Mouse (Mus musculus) heart, postnatal 10 days (tissue): ENCODE data around the gene Fdxr. TPM values are rescaled to one million over a fixed set of nuclear protein-coding genes. Genes with fewer than 3 reads are reported as not detected.
A peak's percentile ranks its signal among the peaks of the same experiment; 100 is the strongest.

Source experiments
- DNase-seq, 2 experiments: peaks; one replicate each; pipeline ENCODE4 v3.0.0; 2021
- intact Hi-C: fragments of 180-260 bp; cut with DNase I; formaldehyde crosslinking; loops from one replicate; pipeline ENCODE4 v1.15.1; 2025
- total RNA-seq, 2 experiments: library from RNA; stranded (reverse); gene quantifications; 2 replicates each; pipeline ENCODE4 v1.2.3; 2021

The Fdxr gene
- total RNA-seq, result 1 to 10 TPM; 7.7 to 9.1 TPM

DNA sequence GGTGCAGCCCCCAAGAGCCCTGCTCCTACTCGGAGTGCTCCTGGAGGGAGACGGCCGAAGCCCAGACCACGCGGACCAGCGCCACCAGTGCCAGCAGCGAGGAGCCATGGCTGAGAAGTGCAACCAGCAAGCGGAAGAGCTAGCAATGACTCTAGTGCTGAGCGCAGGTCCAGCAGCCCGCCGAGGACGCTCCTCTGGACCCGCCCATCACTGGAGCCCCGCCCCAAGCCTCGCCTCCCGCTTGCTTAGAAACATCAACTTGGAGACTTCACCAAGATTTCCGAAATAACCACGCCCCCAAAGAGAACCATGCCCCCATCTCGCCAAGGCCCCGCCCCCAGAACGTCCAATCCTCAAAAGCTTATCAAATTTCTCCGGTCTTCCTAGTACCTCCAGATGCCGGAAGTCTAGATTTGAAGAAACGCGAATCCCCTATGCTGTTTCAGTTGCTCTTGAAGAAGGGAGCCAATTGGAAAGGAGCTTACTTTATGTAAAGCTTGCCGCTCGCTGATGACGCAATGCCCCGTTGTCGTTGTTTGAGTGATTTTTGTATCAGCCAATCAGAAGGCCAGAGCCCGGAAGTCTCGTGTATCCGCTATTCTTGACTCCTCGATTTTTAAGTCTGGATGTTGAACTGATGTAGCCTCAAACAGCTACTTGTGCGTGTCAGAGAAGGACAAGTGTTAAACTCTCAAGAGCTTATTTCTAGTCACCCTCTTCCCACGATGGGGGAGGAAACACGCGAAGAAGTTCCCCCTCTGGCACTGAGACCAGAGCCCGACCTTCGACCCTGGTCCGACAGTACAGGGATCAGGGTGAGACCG is at the start of gene Fdxr:
Gene Fdxr, minus strand, starts transcription at position 271 of the 824 bp plus-strand sequence.
- DNase-seq, result peak; percentile 99
- intact Hi-C loops, result no loop called here

DNA sequence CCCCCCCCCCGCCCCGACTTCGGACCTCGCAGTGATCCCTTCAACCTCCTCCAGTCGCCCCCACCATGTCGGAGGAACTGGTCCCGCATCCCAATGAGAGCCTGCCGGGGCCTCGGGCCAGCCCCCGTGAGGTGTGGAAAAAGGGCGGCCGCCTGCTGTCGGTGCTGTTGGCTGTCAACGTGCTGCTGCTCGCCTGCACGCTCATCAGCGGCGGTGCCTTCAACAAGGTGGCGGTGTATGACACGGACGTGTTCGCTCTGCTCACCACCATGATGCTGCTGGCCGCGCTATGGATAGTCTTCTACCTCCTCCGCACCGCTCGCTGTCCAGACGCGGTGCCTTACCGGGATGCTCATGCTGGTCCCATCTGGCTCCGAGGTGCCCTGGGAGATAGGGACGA is 46.5 kb upstream of the Fdxr start:
- intact Hi-C loops, result no loop called here
- DNase-seq, result no peak

DNA sequence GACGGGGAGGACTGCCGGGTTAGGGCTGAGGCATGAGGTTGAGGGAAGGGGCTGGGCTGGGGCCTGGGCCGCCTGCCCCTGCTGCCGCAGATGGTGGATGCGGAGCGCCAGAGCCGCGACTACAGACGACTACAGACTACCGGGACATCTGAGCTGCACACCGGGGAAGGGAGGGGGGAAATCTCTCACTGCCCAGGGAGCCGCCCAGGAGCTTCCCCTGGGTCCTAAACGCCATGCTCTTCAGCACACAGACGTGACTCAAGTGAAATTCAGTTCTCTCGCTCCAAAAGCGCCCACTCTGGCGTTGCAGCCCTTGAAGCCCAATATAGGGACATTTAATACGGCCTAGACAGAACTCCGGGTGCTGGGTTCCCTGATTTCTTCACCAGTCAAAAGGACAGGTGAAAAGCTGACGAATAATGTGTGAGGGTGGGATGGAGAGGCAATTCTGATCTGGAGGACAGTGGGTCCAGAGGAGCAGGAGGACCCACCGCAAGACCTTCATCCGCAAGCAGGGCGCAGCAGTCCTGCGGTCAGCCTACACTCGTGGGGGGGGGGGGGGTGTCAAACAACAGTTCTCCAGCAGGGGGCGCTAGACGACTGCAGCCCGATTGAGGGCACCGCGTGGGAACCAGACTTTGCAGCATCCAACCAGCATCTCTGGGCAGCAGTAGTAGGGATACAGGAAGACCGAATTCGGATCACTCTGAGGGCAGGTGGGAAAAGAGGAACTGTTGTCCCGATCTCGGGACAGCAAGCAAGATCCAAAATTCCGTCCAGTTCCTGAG is 45.2 kb upstream of the Fdxr start, which contains the start of gene Ush1g:
Gene Ush1g, minus strand, starts transcription at position 136 of the 788 bp plus-strand sequence.
- intact Hi-C loops, result loop anchor here (1.0 kb wide), 1 partner anchor 32 kb away; no protein-coding TSS in a partner anchor
- peak; percentile 36 to 74 for DNase-seq

DNA sequence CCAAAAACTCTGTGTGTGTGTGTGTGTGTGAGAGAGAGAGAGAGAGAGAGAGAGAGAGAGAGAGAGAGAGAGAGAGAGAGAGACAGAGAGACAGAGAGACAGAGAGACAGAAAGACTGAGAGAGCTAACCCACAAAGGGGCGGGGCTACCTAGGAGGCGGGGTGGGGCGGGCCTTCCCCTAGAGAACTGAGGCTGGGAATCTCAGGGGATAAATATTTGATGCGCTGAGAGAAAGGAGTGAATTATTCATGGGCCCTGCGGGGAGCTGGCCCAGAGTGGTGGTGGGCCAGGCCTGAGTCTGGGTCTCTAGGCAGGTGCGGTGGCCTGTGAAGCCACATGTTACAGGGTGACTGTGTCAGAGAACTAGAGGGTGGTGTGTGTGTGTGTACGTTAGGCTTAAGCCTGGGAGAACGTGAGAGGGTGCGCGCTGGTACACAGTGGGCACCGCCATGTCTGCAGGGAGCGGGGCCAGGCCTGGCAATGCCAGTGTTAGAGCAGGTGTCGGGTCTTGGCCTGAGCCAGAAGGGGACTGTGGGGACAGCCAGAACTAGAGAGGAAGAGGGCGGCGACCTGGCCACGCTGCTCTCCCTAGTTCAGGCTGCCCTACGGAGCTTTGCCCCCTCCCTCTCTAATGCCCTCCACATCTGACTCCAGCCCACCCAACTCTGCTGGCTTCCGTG is 43.0 kb upstream of the Fdxr start:
- intact Hi-C loops, result no loop called here
- no peak for DNase-seq

DNA sequence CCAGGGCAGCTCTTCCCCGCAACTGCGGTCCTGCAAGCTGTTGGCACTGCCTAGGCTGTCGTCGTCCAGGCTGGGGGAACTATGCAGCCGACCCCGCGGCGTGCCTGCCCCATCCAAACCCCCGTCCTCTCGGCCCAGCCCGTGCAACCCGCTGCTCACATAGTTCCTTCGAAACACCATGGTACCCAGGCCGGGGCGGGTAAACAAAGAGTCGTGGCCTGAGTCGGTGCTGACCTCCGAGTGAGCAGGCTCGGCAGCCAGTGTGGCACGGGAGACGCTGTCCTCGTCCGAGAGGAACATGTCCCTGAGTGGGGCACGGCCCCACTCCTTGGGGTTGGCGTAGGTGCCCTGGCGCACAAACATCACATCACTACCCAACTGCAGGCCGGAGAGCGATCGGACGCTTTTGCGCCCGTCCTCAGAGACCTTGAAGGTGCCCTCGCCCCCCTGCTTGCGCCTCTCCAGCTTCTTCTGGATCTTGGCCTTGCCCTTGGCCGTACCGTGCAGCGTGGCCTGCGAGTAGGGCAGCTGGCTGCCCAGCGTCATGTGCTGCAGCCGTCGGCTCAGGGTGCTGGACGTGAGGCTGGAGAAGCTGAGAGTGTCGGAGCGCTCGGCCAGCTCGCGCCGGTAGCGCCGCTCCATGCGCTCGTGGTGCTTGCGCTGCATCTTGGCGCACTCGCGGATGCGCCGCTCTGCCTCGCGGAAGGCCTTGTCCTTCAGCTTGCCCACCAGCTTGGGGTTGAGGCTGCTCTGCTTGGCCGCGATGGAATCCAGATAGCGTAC is 41.6 kb upstream of the Fdxr start:
- intact Hi-C loops, result no loop called here
- DNase-seq, result no peak

DNA sequence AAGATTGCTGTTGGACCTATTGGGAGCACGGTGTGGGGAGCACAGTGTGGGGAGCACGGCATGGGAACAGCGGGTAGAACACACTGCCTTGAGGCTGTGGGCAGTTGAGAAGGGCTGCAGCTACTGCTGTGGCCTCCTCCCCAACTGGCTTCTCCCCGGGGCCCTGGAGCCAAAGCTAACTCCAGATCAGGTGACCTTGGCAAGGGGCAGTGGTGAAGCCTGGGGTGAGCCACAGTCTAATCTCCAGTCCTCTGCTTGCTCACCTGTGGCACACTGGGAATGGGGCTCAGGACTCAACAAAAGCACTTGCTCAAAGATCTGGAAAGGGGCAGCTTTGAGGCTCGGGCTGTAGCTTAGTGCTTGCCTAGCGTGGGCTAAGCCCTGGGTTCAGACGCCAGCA is 40.4 kb upstream of the Fdxr start:
- no peak for DNase-seq
- intact Hi-C loops, result no loop called here

DNA sequence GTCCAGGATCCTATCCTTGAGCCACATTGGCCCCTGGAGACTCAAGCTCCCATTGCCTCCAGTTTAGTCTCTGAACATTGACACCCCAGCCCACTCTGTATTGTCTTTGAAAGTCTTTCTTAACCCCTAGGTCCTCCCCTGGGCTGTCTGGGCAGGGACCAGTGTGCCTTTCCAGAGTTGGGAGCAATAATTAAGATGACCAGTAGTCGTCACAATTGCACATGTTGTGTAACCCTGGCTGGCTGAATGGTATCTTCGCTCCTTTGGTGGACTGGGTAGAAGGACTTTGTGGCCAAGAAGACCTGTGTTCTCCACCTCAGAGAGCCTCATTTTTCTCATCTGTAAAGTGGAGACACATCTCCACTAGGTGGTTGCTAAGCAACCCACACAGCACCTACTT is 37.4 kb upstream of the Fdxr start:
- no peak for DNase-seq
- intact Hi-C loops, result loop anchor here (5.0 kb wide), 1 partner anchor 38 kb away; no protein-coding TSS in a partner anchor

DNA sequence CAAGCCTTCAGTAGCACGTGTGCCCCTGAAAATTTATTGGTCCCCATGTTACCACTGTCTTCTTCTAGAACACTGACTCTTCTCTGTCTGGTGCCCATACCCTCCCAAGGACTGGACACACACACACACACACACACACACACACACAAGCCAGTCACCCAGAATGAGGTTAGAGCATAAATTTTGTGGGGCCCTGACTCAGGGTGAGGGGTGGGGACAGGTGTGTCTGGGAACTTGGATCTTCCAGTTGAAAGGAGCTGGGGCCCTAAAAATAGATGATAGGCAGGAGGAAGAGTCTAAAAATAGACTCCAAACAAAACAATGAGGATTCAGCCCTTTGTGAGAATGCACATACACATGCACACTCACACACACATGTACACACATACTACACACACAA is 31.9 kb upstream of the Fdxr start:
- intact Hi-C loops, result no loop called here
- no peak for DNase-seq

DNA sequence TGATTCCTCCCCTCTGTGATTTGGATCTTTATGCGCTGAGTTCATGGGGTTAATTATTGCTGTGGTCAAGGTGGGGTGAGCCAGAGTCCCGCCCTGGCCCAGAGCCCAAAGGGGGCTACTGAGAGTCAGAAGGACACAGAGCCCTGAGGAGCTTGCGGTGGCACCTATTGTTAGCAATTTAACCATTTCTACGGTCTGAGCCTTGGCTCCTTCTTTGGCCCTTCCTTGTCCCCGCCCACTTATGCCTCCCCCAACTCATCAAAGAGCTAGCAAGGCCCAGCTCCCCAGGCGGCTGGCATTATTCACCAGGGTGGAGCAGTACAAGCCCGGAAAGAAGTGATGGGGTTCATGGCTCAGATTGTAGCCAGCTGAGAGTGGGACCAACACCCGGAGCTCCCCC is 30.0 kb upstream of the Fdxr start, which contains the start of gene Otop2:
Gene Otop2, plus strand, starts transcription at position 301 of the 400 bp plus-strand sequence.
- no peak for DNase-seq
- intact Hi-C loops, result no loop called here

DNA sequence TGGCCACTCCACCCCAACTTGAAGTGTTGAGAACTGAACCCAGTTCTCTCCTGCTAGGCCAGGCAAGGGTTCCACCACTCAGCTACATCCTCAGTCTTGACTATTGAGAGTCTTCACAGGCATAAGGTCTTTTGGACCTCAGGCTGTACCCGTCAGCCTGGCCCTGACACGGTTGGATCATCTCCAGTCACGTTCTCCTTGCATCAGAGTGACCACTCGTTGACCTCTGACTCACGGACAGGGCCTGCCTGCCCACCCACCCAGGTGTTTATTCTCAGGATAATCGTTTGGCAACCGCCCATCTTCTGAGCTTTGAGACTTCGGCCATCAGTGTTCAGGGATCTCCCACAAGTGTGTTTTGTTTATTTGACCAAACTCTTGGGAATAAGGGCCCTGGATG is 26.3 kb upstream of the Fdxr start:
- no peak for DNase-seq
- intact Hi-C loops, result no loop called here

DNA sequence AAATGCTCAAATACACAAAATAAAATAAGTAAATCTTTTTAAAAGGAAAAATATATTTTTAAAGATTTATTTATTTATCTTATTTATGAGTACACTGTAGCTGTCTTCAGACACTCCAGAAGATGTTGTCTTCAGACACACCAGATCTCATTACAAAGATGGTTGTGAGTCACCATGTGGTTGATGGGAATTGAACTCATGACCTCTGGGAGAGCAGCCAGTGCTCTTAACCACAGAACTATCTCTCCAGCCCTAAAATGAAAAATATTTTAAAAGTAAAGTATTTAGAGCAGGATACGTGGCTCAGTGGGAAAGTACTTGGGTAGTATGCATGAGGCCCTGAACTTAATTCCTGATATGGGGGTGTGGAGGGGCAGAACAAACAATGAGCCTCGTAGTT is 24.5 kb upstream of the Fdxr start:
- no peak for DNase-seq
- intact Hi-C loops, result no loop called here

DNA sequence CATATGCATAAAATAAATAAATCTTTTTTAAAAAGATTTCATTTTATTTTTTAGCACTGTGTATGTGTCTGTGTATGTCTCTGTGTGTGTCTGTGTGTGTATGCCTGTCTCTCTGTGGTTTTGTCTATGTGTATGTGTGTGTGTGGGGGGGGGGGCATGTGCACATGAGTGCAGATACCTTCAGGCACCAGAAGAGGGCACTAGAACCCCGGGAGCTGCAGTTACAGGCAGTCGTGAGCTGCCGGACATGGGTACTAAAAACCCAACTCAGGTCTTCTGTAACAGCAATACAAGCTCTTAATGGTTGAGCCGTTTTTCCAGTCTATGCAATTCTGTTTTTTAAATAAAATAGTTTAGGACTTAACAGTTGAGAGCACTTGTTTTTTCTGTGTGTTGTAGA is 23.9 kb upstream of the Fdxr start:
- intact Hi-C loops, result no loop called here
- no peak for DNase-seq

DNA sequence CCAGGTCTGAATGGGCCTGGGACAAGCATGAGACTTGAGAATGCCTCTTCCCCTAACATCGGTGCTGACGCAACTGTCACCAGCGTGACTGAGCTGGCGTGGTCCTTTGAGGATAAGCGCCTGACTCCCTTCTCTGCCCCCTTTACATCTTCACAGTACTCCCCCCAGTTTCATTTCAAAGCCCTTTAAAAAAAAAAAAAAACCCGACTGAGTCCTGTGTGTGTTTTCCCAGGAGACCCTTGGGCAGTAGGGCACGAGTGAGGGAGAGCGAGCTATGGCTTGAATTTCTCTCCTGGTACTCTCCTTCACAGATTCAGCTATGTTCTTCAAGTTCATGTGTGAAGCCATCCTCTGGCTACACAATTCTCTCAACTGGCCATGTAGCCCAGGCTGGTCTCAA is 21.3 kb upstream of the Fdxr start:
- DNase-seq, result no peak
- intact Hi-C loops, result no loop called here

DNA sequence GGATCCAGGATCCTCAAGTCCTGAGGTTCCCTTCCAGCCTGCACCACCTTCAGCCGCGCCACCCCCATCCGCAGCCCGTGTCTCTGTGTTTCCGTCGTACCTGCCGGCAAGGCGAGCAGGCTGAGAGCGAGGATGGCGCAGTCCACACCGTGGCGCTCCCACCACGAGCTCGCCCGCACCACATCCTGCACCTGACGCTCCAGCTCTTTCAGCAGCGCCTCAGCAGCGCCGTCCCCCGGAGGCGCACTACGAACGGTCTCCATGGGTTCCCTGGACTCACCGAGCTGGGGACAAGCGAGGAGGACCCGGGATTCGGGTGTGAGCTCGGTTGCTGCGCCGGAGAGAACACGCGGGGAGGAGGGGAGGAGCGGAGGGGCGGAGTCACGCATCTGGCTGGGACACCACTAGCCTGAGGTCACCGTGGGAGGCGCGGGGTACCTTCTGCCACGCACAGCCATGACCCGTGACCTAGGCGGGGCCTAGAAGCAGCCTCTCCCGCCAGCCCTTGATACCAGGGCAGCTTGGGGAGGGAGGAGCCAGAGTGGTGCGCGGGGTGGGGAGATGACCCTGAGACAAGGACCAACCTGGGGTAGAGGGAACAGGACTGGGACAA is 20.5 kb upstream of the Fdxr start, which contains the start of gene Fads6:
Gene Fads6, minus strand, starts transcription at position 450 of the 613 bp plus-strand sequence.
- DNase-seq, result peak; percentile 49 to 59
- intact Hi-C loops, result no loop called here

DNA sequence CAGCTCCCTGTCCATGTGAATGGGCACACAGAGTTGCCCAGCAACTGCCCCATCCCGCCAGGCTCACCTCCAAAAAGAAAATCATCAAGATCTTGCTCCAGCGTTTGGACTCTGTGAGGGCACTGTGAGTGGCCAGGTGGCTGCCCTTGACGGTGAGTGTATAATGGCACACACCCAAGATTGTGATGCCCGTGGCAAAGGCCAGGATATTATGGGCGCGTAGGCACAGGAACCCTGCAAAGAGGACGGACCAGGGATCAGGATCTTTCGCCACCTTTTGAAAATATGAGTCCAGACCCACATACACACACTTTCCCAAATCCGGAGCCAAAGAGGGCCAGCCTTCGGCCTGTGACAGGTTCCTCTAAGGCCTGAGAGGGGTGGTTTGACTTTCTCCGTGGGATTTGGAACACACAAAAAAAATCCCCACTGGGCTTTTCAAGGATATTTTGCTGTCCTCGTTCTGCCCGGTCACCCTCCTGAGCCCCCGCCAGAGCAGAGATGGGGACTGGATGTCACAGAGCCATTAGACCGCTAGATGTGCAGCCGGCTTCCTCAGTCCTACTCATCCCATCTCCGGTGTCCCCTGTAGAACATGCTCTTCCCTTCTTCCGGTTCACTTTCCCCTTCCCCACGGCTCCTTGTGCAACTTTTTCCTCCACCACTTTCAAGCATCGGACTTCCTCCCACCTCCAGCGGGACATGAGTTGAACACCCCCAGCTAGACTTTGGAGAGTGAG is 19.8 kb upstream of the Fdxr start:
- intact Hi-C loops, result no loop called here
- no peak for DNase-seq

DNA sequence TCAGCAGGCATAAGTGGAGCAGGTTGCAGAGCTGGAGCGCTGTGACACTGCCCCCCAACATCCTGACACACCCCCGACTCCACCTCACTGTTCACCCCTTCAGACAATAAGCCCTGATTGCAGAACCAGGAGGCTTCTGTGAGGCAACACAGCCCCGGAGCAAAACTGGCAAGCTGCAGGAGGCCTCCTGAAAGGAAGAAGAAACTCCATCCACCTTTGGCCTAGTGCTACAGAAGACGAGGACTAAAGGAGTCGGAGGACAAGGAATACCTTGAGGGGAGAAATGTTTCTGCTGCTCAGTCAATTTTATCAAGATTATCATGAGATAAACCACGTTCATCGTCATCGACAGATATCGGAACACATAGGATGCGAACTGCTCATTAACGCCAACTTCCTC is 19.1 kb upstream of the Fdxr start:
- no peak for DNase-seq
- intact Hi-C loops, result no loop called here

DNA sequence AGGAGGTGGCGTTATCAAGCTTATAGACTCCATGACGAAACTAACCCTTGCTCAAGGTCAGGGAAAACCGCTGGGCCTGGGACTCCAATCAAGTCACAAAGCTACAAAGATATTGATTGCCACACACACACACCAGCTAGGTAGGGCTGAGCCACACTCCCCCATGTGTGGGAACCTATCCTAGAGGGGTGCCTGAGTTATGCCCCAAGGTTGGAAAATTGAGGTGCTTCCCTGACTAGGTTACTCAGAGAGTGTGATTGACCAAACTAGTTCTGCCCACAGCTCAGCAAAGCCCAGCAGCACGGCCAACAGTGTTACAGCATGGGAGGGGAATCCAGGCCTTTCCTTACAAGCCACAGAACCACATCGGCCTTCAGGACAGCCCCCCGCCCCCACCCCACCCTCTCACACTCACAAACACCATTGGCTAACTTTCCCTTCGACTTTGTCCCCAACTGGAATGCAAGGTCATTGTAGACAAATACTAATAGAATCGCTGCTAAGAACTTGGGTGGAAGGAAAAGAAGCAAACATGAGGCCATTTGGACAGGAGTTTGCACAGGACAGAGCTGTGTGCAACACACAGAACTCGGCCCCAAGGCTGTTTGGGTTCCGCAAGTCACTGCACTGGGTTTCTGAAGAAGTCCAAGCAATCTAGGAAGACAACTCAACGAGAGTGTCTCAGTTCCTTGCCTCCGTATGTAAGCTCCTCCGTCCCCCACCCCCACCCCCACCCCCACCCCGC is 16.0 kb upstream of the Fdxr start:
- no peak for DNase-seq
- intact Hi-C loops, result no loop called here

DNA sequence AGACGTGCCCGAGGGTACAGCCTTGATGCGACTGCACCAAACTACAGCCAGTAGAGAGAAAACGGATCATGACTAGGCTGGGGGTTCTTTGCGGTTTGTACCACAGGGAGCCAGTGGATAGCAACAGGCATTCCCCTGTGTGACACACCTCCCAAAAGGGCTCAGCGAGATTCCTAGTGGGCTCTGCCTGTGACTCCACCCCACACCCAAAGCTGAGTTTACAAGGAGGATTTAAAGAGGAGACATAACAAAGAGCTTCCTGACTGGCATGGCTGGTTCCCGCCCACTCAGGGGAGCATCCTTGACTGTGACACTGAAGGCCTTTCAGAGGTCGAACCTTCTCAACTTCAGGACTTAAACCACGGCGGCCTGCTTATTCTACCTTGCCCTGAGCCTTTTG is 14.7 kb upstream of the Fdxr start:
- DNase-seq, result no peak
- intact Hi-C loops, result no loop called here

DNA sequence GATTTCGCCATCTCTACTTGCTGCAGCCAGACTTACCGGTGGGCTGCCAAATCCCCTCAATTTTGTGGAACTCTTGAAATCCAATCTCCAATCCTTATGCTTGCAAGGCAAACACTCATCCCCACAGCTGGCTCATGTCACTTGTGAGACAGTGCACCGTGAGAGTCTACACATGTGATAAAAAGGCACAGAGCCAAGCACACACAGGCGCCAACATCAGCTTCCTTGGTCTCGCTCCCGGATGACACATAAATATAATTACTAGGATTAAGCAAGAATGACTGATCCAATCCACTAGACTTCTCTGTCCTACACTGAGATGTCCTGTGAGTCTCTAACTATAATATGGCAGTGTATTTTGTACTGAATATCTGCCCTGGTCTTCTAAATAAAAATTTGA is 14.1 kb upstream of the Fdxr start:
- intact Hi-C loops, result no loop called here
- peak; percentile 89 for DNase-seq
